In genomic region chr15:102010569-102011245, GRCm38 (mm10) we compare ENCODE assay signal across 19 mouse cellular contexts. TPM values are rescaled to one million over a fixed set of nuclear protein-coding genes. Genes with fewer than 3 reads are reported as not detected.
A peak's percentile ranks its signal among the peaks of the same experiment; 100 is the strongest.
DNase-seq lines count a peak whose midpoint lies in the region; ATAC-seq and TF ChIP-seq lines count a peak whose summit lies in the region.
"Had no signal": no experiment of that assay in that cellular context is flagged by ENCODE, and none has a peak within 500 bp of the region (broad histone marks: within the 10 kb centered on the region; RNA-seq: fewer than 3 reads in every experiment).

No protein-coding gene starts in this region.

- H3K4me3 ChIP-seq in gastrocnemius, adult 2 months, result no peak overlapping the region
- H3K4me3 ChIP-seq in midbrain, embryonic 11.5 days (ENCODE audit: low read depth, low read length), result no peak overlapping the region
- H3K4me3 ChIP-seq in midbrain, embryonic 14.5 days (replicated peaks; ENCODE audit: low read depth, low read length), result no peak overlapping the region
- H3K4me3 ChIP-seq: heart, adult 2 months; limb, embryonic 15.5 days; megakaryocyte, embryonic 14.5 days had no signal

- no peak for ATAC-seq in midbrain, embryonic 11.5 days (ENCODE audit: low FRiP score)
- ATAC-seq in midbrain, embryonic 14.5 days (ENCODE audit: low FRiP score, low TSS enrichment), result no peak
- ATAC-seq: hindbrain, embryonic 16.5 days had no signal

- peak; percentile 31 for DNase-seq in gastrocnemius, adult 2 months
- DNase-seq in gastrocnemius, postnatal 10 days, result no peak
- DNase-seq in midbrain, embryonic 11.5 days (ENCODE audit: low spot score, missing footprints), result peak; percentile 73
- DNase-seq in midbrain, embryonic 14.5 days, result no peak
- peak; percentile 72 for DNase-seq in brain, adult 2 months (ENCODE audit: low read depth, low spot score)
- peak; percentile 15 for DNase-seq in telencephalon, adult 2 months (ENCODE audit: low read depth, low spot score)
- DNase-seq in right cerebral cortex, adult 18-20 months, result no peak
- DNase-seq: adrenal gland, postnatal 14 days; cerebellum, postnatal 14 days; heart, adult 2 months; heart, postnatal 14 days; kidney, adult 18-20 months; kidney, postnatal 14 days; lung, adult 18-20 months had no signal

- peaks cover 7% of the 10 kb centered on the region for H3K27me3 ChIP-seq in midbrain, embryonic 11.5 days (ENCODE audit: control insufficient read depth, insufficient read depth, low read length)
- peaks cover 6% of the 10 kb centered on the region; the same call in 1 of the 2 replicates for H3K27me3 ChIP-seq in midbrain, embryonic 14.5 days (ENCODE audit: control insufficient read depth, insufficient read depth, low read length)

- no peaks in the 10 kb centered on the region for H3K4me1 ChIP-seq in midbrain, embryonic 11.5 days (ENCODE audit: control insufficient read depth, insufficient read depth, low read length)
- H3K4me1 ChIP-seq in midbrain, embryonic 14.5 days (ENCODE audit: control insufficient read depth, insufficient read depth, low read length), result no peaks in the 10 kb centered on the region
- H3K4me1 ChIP-seq: megakaryocyte, embryonic 14.5 days had no signal

- no peaks in the 10 kb centered on the region for H3K9me3 ChIP-seq in midbrain, embryonic 11.5 days (ENCODE audit: control insufficient read depth, low read length)
- H3K9me3 ChIP-seq in midbrain, embryonic 14.5 days (ENCODE audit: control insufficient read depth, low read length), result no peaks in the 10 kb centered on the region
- H3K9me3 ChIP-seq: limb, embryonic 15.5 days; megakaryocyte, embryonic 14.5 days had no signal

- WGBS in midbrain, embryonic 11.5 days, result 74% methylated on average over 3 of the region's 3 CpGs
- WGBS in midbrain, embryonic 14.5 days, result 85% methylated on average over 3 of the region's 3 CpGs

- peak overlapping the region; percentile 49 for H3K27ac ChIP-seq in gastrocnemius, adult 2 months
- H3K27ac ChIP-seq in midbrain, embryonic 11.5 days (ENCODE audit: low read depth, low read length), result no peak overlapping the region
- H3K27ac ChIP-seq in midbrain, embryonic 14.5 days (replicated peaks; ENCODE audit: low read depth, low read length), result no peak overlapping the region
- H3K27ac ChIP-seq: heart, adult 2 months; limb, embryonic 15.5 days had no signal

- no peak for TF ChIP-seq CTCF in gastrocnemius, adult 2 months (IDR thresholded peaks at IDR 0.05)

- intact Hi-C loops in gastrocnemius, adult 2 months (cut with DNase I), result no loop called here

- H3K4me2 ChIP-seq in midbrain, embryonic 11.5 days, result no peak overlapping the region
- H3K4me2 ChIP-seq in midbrain, embryonic 14.5 days (ENCODE audit: low read length), result no peak overlapping the region
- H3K4me2 ChIP-seq: limb, embryonic 15.5 days had no signal

- no peaks in the 10 kb centered on the region for H3K36me3 ChIP-seq in midbrain, embryonic 11.5 days (ENCODE audit: control insufficient read depth, insufficient read depth, low read length)
- no peaks in the 10 kb centered on the region for H3K36me3 ChIP-seq in midbrain, embryonic 14.5 days (ENCODE audit: control insufficient read depth, insufficient read depth, low read length)
- H3K36me3 ChIP-seq: limb, embryonic 15.5 days had no signal

- no peak overlapping the region for H3K9ac ChIP-seq in midbrain, embryonic 11.5 days (ENCODE audit: low read length)
- no peak overlapping the region for H3K9ac ChIP-seq in midbrain, embryonic 14.5 days (replicated peaks; ENCODE audit: low read length)
- H3K9ac ChIP-seq: limb, embryonic 15.5 days had no signal

RNA-seq across cellular contexts. Expression of gene Krt8, which starts 6.4 kb away (rescaled TPM):
- not detected for total RNA-seq in gastrocnemius, adult 2 months (2021)
- total RNA-seq in gastrocnemius, postnatal 10 days (2021), result 1 to 10 TPM; 1.4 to 1.7 TPM
- 9.2 and 10.2 TPM in 2 replicates for polyA plus RNA-seq in midbrain, embryonic 11.5 days (2014; fragmentation: Nextera tagmentation; extraction: Ambion mirVana)
- 0.15 and 0.59 TPM in 2 replicates for polyA plus RNA-seq in midbrain, embryonic 14.5 days (2014; fragmentation: Nextera tagmentation; extraction: Ambion mirVana)

RNA-seq across cellular contexts. Expression of gene Krt18, which starts 17.3 kb away (rescaled TPM):
- total RNA-seq in gastrocnemius, adult 2 months (2021), result under 1 TPM in 1 of 2 experiments, not detected in 1; 0.33 TPM
- total RNA-seq in gastrocnemius, postnatal 10 days (2021), result 1 to 10 TPM; 1.5 to 2.5 TPM
- polyA plus RNA-seq in midbrain, embryonic 11.5 days (2014; fragmentation: Nextera tagmentation; extraction: Ambion mirVana), result 5.0 and 5.6 TPM in 2 replicates
- polyA plus RNA-seq in midbrain, embryonic 14.5 days (2014; fragmentation: Nextera tagmentation; extraction: Ambion mirVana), result 0.35 and 1.3 TPM in 2 replicates

RNA-seq across cellular contexts. Expression of gene Krt78, which starts 56.6 kb away (rescaled TPM):
- total RNA-seq in gastrocnemius, adult 2 months (2021), result not detected
- total RNA-seq in gastrocnemius, postnatal 10 days (2021), result not detected
- polyA plus RNA-seq in midbrain, embryonic 11.5 days (2014; fragmentation: Nextera tagmentation; extraction: Ambion mirVana), result not detected in 2 replicates
- polyA plus RNA-seq in midbrain, embryonic 14.5 days (2014; fragmentation: Nextera tagmentation; extraction: Ambion mirVana), result not detected in 2 replicates
- total RNA-seq: adrenal gland, postnatal 14 days; heart, postnatal 14 days; left cerebral cortex, adult 8-10 months; monocyte, adult 5-6 weeks had no signal
- polyA plus RNA-seq: heart, adult 2 months had no signal

Comparison
In these comparisons a context has a peak if more than half of its experiments do, and no peak if none do; other contexts are left out.
1. DNase-seq: peak in gastrocnemius, adult 2 months (single experiment), midbrain, embryonic 11.5 days (single experiment), brain, adult 2 months (single experiment) and telencephalon, adult 2 months (single experiment); none in gastrocnemius, postnatal 10 days (single experiment), midbrain, embryonic 14.5 days (single experiment) and right cerebral cortex, adult 18-20 months (single experiment).